Mouse (Mus musculus): ENCODE data around the gene Trim58. TPM values are rescaled to one million over a fixed set of nuclear protein-coding genes. Genes with fewer than 3 reads are reported as not detected.

Gene Trim58
- total and polyA plus RNA-seq, 3 experiments = 19.0 TPM; not detected in 2

GRCm38 (mm10) chr11:58638176-58638701 is 2.0 kb upstream of the Trim58 start:
- no peak overlapping the region for H3K4me3 ChIP-seq (ENCODE audit: low read depth, low read length)
- no peaks in the 10 kb centered on the region for H3K36me3 ChIP-seq (replicated peaks)
- H3K4me1 ChIP-seq (ENCODE audit: insufficient read depth, low read depth, low read length) = peaks cover 7% of the 10 kb centered on the region
- no peak for ATAC-seq (ENCODE audit: extremely low read depth, insufficient number of reproducible peaks, low FRiP score, poor library complexity, severe bottlenecking)
- no peak for TF ChIP-seq TAL1 (conservative IDR thresholded peaks at IDR 0.05; ENCODE audit: low read depth, low read length)
- TF ChIP-seq GATA2 (IDR thresholded peaks at IDR 0.05; ENCODE audit: borderline replicate concordance, low read depth, low read length) = no peak
- TF ChIP-seq CTCF (IDR thresholded peaks at IDR 0.05; ENCODE audit: low read depth, low read length) = no peak
- no peak for TF ChIP-seq GATA1 (IDR thresholded peaks at IDR 0.05; ENCODE audit: borderline replicate concordance, low read length)
- no peak for TF ChIP-seq POLR2AphosphoS5 (IDR thresholded peaks at IDR 0.05; ENCODE audit: insufficient replicate concordance, low read depth, low read length)
- no peak for DNase-seq (ENCODE audit: low spot score)
- peaks cover 30% of the 10 kb centered on the region for H3K27me3 ChIP-seq (ENCODE audit: insufficient read depth, low read length)
- no peaks in the 10 kb centered on the region for H3K9me3 ChIP-seq (replicated peaks)

DNA sequence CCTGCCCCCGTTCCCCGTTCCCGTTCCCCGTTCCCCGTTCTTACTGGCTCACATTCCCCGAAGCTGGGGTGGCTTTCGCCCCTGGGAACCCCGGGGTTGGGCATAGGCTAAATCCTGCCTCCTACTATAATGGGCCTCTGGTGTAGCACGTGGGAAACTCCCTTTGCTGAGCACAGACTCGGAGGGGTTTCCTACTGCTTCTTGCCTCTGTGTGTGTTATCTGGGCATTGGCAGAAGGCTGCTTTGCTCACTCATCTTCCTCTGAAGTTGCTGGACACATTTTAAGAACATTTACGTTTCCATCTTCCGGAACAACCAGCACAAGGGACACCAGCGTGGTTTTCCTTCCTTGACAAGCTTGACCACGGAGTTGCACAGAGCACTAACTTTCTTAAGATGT is 792 bp downstream of the Trim58 start:
- Histone ChIP-seq H3K36me3 (replicated peaks) (no peaks in the 10 kb centered on the region), H3K4me1 (ENCODE audit: insufficient read depth, low read depth, low read length) (peaks cover 11% of the 10 kb centered on the region), H3K4me3 (ENCODE audit: low read depth, low read length) (no peak overlapping the region), H3K9me3 (replicated peaks) (no peaks in the 10 kb centered on the region), H3K27me3 (ENCODE audit: insufficient read depth, low read length) (peaks cover 27% of the 10 kb centered on the region)
- ATAC-seq (ENCODE audit: extremely low read depth, insufficient number of reproducible peaks, low FRiP score, poor library complexity, severe bottlenecking) (no peak), DNase-seq (ENCODE audit: low spot score) (no peak)
- TF ChIP-seq TAL1 (conservative IDR thresholded peaks at IDR 0.05; ENCODE audit: low read depth, low read length) (no peak), GATA1 (IDR thresholded peaks at IDR 0.05; ENCODE audit: borderline replicate concordance, low read length) (no peak), GATA2 (IDR thresholded peaks at IDR 0.05; ENCODE audit: borderline replicate concordance, low read depth, low read length) (no peak), POLR2AphosphoS5 (IDR thresholded peaks at IDR 0.05; ENCODE audit: insufficient replicate concordance, low read depth, low read length) (no peak), CTCF (IDR thresholded peaks at IDR 0.05; ENCODE audit: low read depth, low read length) (no peak)

DNA sequence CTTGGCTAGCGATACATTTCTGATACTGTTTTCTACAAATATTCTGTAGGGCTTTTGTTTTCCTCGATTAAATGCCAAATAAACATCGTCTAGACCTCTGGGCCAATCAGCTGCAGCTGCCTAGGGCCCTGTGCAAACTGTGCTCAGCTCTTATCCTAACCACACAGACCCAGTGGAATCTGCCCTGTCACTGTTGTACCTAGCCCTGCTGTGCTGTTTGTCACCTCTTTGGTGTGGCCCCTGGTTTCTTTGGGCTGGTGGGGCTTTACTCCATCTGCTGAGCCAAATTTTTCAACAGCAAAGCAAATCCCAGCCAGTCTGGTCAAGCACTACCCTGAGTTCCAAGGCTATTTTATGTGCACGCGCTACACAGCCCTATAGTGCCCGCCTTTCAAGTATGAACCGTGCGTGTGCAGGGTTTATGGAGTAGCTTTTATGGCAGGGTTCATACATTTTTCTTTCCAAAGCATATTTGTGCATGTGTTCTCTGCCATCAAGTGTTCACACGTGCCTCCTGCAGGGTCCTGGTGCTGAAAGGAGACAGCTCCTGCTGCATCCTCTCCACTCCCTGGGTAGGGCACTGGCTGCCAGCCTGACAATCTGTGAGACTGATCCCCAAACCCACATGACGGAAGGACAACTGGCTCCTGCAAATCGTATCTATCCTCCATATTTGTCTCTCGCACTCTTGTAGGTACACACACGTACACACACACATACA is 1.5 kb downstream of the Trim58 start:
- ATAC-seq (ENCODE audit: extremely low read depth, insufficient number of reproducible peaks, low FRiP score, poor library complexity, severe bottlenecking) = no peak
- no peaks in the 10 kb centered on the region for H3K9me3 ChIP-seq (replicated peaks)
- H3K27me3 ChIP-seq (ENCODE audit: insufficient read depth, low read length) = peaks cover 27% of the 10 kb centered on the region
- no peak overlapping the region for H3K4me3 ChIP-seq (ENCODE audit: low read depth, low read length)
- H3K36me3 ChIP-seq (replicated peaks) = no peaks in the 10 kb centered on the region
- H3K4me1 ChIP-seq (ENCODE audit: insufficient read depth, low read depth, low read length) = peaks cover 11% of the 10 kb centered on the region
- no peak for TF ChIP-seq TAL1 (conservative IDR thresholded peaks at IDR 0.05; ENCODE audit: low read depth, low read length)
- TF ChIP-seq GATA2 (IDR thresholded peaks at IDR 0.05; ENCODE audit: borderline replicate concordance, low read depth, low read length) = no peak
- no peak for TF ChIP-seq CTCF (IDR thresholded peaks at IDR 0.05; ENCODE audit: low read depth, low read length)
- no peak for DNase-seq (ENCODE audit: low spot score)

- H3K4me1 ChIP-seq (ENCODE audit: insufficient read depth, low read depth, low read length) = peaks cover 11% of the 10 kb centered on the region
- no peak for TF ChIP-seq GATA2 (IDR thresholded peaks at IDR 0.05; ENCODE audit: borderline replicate concordance, low read depth, low read length)
- TF ChIP-seq CTCF (IDR thresholded peaks at IDR 0.05; ENCODE audit: low read depth, low read length) = peak; percentile 73
- ATAC-seq (ENCODE audit: extremely low read depth, insufficient number of reproducible peaks, low FRiP score, poor library complexity, severe bottlenecking) = peak; percentile 1; the same call in 1 of the 2 replicates
- H3K27me3 ChIP-seq (ENCODE audit: insufficient read depth, low read length) = peaks cover 25% of the 10 kb centered on the region
- DNase-seq (ENCODE audit: low spot score) = peak; percentile 56
- no peaks in the 10 kb centered on the region for H3K9me3 ChIP-seq (replicated peaks)
- no peak overlapping the region for H3K4me3 ChIP-seq (ENCODE audit: low read depth, low read length)
- no peaks in the 10 kb centered on the region for H3K36me3 ChIP-seq (replicated peaks)
Observed at GRCm38 (mm10) chr11:58643350-58643749, 3.1 kb downstream of the Trim58 start.

DNA sequence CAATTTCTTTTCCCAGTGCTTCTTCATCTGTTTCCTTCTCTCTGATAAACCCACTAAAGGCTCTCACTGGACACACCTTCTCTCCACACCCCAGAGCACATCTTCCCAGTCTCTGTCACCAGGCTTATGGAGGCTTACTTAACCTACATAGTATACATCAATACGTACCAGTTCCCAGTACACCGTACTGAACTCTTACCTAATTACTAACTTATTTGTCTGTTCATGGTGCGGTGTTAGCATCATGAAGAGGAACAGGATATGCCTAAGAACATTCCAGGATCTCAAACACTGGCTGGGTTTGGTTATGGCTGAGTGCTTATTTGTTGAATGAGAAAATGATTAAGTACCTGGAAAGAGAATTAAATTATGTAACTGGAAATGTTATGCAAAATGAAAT is 14.9 kb downstream of the Trim58 start:
- Histone ChIP-seq H3K36me3 (replicated peaks) (no peaks in the 10 kb centered on the region), H3K4me3 (ENCODE audit: low read depth, low read length) (no peak overlapping the region), H3K9me3 (replicated peaks) (no peaks in the 10 kb centered on the region), H3K4me1 (ENCODE audit: insufficient read depth, low read depth, low read length) (no peaks in the 10 kb centered on the region), H3K27me3 (ENCODE audit: insufficient read depth, low read length) (peaks cover 7% of the 10 kb centered on the region; the same call in 1 of the 2 replicates)
- DNase-seq (ENCODE audit: low spot score) (no peak), ATAC-seq (ENCODE audit: extremely low read depth, insufficient number of reproducible peaks, low FRiP score, poor library complexity, severe bottlenecking) (no peak)
- TF ChIP-seq GATA1 (IDR thresholded peaks at IDR 0.05; ENCODE audit: borderline replicate concordance, low read length) (no peak), TAL1 (conservative IDR thresholded peaks at IDR 0.05; ENCODE audit: low read depth, low read length) (no peak), GATA2 (IDR thresholded peaks at IDR 0.05; ENCODE audit: borderline replicate concordance, low read depth, low read length) (no peak), POLR2AphosphoS5 (IDR thresholded peaks at IDR 0.05; ENCODE audit: insufficient replicate concordance, low read depth, low read length) (no peak), CTCF (IDR thresholded peaks at IDR 0.05; ENCODE audit: low read depth, low read length) (no peak)

DNA sequence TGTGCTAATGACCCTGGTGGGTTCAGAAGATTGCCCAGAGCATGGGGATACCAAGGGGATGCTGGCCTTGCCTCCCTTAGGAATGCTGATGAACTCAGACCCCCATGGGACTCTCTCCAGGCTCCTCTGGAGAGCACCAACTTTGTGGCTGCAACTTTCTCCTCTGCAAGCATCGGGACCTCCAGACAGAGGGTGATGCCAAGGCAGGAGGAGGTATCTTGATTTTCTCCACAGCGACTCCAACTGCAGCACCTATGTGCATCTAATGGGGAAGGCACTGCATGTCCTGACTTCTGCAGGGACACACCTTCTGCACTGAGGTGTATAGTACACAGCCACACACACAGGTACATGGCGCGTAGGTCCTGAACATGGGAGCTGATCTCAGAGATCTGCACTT is 18.3 kb downstream of the Trim58 start, which contains the start of gene Olfr322:
Olfr322 (plus strand) TSS at position 187 of the 400 bp plus-strand sequence.
- TF ChIP-seq CTCF (IDR thresholded peaks at IDR 0.05; ENCODE audit: low read depth, low read length) (no peak), GATA2 (IDR thresholded peaks at IDR 0.05; ENCODE audit: borderline replicate concordance, low read depth, low read length) (no peak), POLR2AphosphoS5 (IDR thresholded peaks at IDR 0.05; ENCODE audit: insufficient replicate concordance, low read depth, low read length) (no peak)
- Histone ChIP-seq H3K4me1 (ENCODE audit: insufficient read depth, low read depth, low read length) (no peaks in the 10 kb centered on the region), H3K36me3 (replicated peaks) (no peaks in the 10 kb centered on the region), H3K27me3 (ENCODE audit: insufficient read depth, low read length) (0 out of 2 replicates have a peak, but pooled peaks cover 2% of the 10 kb centered on the region), H3K4me3 (ENCODE audit: low read depth, low read length) (no peak within 1 kb of the TSS), H3K9me3 (replicated peaks) (no peaks in the 10 kb centered on the region)
- DNase-seq (ENCODE audit: low spot score) (no peak), ATAC-seq (ENCODE audit: extremely low read depth, insufficient number of reproducible peaks, low FRiP score, poor library complexity, severe bottlenecking) (no peak)
